Mouse (Mus musculus): ENCODE measurements around the gene Terb2. TPM values are rescaled to one million over a fixed set of nuclear protein-coding genes. Genes with fewer than 3 reads are reported as not detected.

Gene Terb2
- polyA plus RNA-seq, 1 experiment = not detected

- Histone ChIP-seq H3K4me3 (no peak overlapping the region), H3K4me2 (ENCODE audit: low read depth) (no peak overlapping the region), H3K36me3 (ENCODE audit: control insufficient read depth, insufficient read depth) (no peaks in the 10 kb centered on the region), H3K79me2 (ENCODE audit: control insufficient read depth, insufficient read depth) (no peaks in the 10 kb centered on the region), H3ac (ENCODE audit: control insufficient read depth, insufficient read length) (no peak overlapping the region), H3K27me3 (ENCODE audit: control insufficient read depth, insufficient read depth, insufficient read length) (no peaks in the 10 kb centered on the region)
- no peak for TF ChIP-seq TCF3 (IDR thresholded peaks at IDR 0.05; ENCODE audit: insufficient read length, low read depth)
- TF ChIP-seq SRF (IDR thresholded peaks at IDR 0.05; ENCODE audit: control insufficient read depth, insufficient read length, low read depth) = no peak
- no peak for TF ChIP-seq USF1 (IDR thresholded peaks at IDR 0.05; ENCODE audit: low read depth)
- no peak for TF ChIP-seq POLR2A (IDR thresholded peaks at IDR 0.05; ENCODE audit: insufficient read length, low read depth)
- TF ChIP-seq MYOG (IDR thresholded peaks at IDR 0.05; ENCODE audit: control insufficient read depth in 1 of 3, insufficient read depth in 1 of 3, insufficient read length in 2 of 3, low read depth in 2 of 3) = no peak
- no peak for TF ChIP-seq TCF12 (IDR thresholded peaks at IDR 0.05; ENCODE audit: insufficient read depth, poor library complexity, severe bottlenecking)
- no peak for TF ChIP-seq MYOD1 (IDR thresholded peaks at IDR 0.05; ENCODE audit: control insufficient read depth in 1 of 3, insufficient read length in 2 of 3, low read depth in 2 of 3)
- TF ChIP-seq MAX (IDR thresholded peaks at IDR 0.05; ENCODE audit: low read depth) = no peak
Observed at GRCm38 (mm10) chr2:122180051-122180822, 5.8 kb upstream of the Terb2 start.

GRCm38 (mm10) chr2:122185086-122185485, 986 bp upstream of the Terb2 start:
- Histone ChIP-seq H3K4me3 (no peak overlapping the region), H3K27me3 (ENCODE audit: control insufficient read depth, insufficient read depth, insufficient read length) (no peaks in the 10 kb centered on the region), H3K36me3 (ENCODE audit: control insufficient read depth, insufficient read depth) (no peaks in the 10 kb centered on the region), H3K79me2 (ENCODE audit: control insufficient read depth, insufficient read depth) (no peaks in the 10 kb centered on the region), H3ac (ENCODE audit: control insufficient read depth, insufficient read length) (no peak overlapping the region), H3K4me2 (ENCODE audit: low read depth) (no peak overlapping the region)
- no peak for TF ChIP-seq POLR2A (IDR thresholded peaks at IDR 0.05; ENCODE audit: insufficient read length, low read depth)
- no peak for TF ChIP-seq TCF12 (IDR thresholded peaks at IDR 0.05; ENCODE audit: insufficient read depth, poor library complexity, severe bottlenecking)
- TF ChIP-seq MYOG (IDR thresholded peaks at IDR 0.05; ENCODE audit: control insufficient read depth in 1 of 3, insufficient read depth in 1 of 3, insufficient read length in 2 of 3, low read depth in 2 of 3) = no peak
- no peak for TF ChIP-seq POLR2AphosphoS2 (IDR thresholded peaks at IDR 0.05; ENCODE audit: insufficient read length, low read depth)
- TF ChIP-seq TCF3 (IDR thresholded peaks at IDR 0.05; ENCODE audit: insufficient read length, low read depth) = no peak
- TF ChIP-seq CEBPB (IDR thresholded peaks at IDR 0.05; ENCODE audit: insufficient read depth, poor library complexity, severe bottlenecking) = no peak
- no peak for TF ChIP-seq E2F4 (IDR thresholded peaks at IDR 0.05; ENCODE audit: insufficient read depth)
- no peak for TF ChIP-seq REST (IDR thresholded peaks at IDR 0.05; ENCODE audit: insufficient read depth, insufficient read length)
- no peak for TF ChIP-seq MAX (IDR thresholded peaks at IDR 0.05; ENCODE audit: low read depth)
- no peak for TF ChIP-seq MYOD1 (IDR thresholded peaks at IDR 0.05; ENCODE audit: control insufficient read depth in 1 of 3, insufficient read length in 2 of 3, low read depth in 2 of 3)

DNA sequence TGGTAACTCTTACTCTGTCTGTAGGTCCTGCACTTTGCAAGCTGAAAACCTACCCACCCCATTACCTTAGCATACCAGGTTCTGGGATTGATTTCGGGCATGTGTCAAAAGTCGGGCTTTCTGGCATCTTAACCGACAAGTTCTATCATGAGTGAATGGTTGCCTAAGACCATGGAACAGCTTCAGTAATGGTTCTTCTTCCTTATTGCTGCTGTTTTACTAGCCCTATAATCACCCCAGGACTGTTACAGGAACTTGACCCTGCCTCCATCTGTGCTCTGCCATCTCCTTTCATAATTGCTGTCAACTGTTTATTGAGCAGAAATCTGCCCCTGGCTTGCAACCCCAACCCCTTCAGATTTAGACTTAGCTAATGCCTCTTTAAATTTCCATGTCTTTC, 679 bp downstream of the Terb2 start:
- no peak for TF ChIP-seq REST (IDR thresholded peaks at IDR 0.05; ENCODE audit: insufficient read depth, insufficient read length)
- no peak for TF ChIP-seq CEBPB (IDR thresholded peaks at IDR 0.05; ENCODE audit: insufficient read depth, poor library complexity, severe bottlenecking)
- no peak for TF ChIP-seq E2F4 (IDR thresholded peaks at IDR 0.05; ENCODE audit: insufficient read depth)
- no peak for TF ChIP-seq USF1 (IDR thresholded peaks at IDR 0.05; ENCODE audit: low read depth)
- no peak for TF ChIP-seq MAX (IDR thresholded peaks at IDR 0.05; ENCODE audit: low read depth)
- no peak for TF ChIP-seq TCF12 (IDR thresholded peaks at IDR 0.05; ENCODE audit: insufficient read depth, poor library complexity, severe bottlenecking)
- TF ChIP-seq MYOG (IDR thresholded peaks at IDR 0.05; ENCODE audit: control insufficient read depth in 1 of 3, insufficient read depth in 1 of 3, insufficient read length in 2 of 3, low read depth in 2 of 3) = no peak
- TF ChIP-seq SRF (IDR thresholded peaks at IDR 0.05; ENCODE audit: control insufficient read depth, insufficient read length, low read depth) = no peak
- TF ChIP-seq MYOD1 (IDR thresholded peaks at IDR 0.05; ENCODE audit: control insufficient read depth in 1 of 3, insufficient read length in 2 of 3, low read depth in 2 of 3) = no peak
- no peak for TF ChIP-seq POLR2AphosphoS2 (IDR thresholded peaks at IDR 0.05; ENCODE audit: insufficient read length, low read depth)
- TF ChIP-seq POLR2A (IDR thresholded peaks at IDR 0.05; ENCODE audit: insufficient read length, low read depth) = no peak
- H3K4me3 ChIP-seq = no peak overlapping the region
- no peaks in the 10 kb centered on the region for H3K27me3 ChIP-seq (ENCODE audit: control insufficient read depth, insufficient read depth, insufficient read length)
- no peak overlapping the region for H3ac ChIP-seq (ENCODE audit: control insufficient read depth, insufficient read length)
- no peaks in the 10 kb centered on the region for H3K36me3 ChIP-seq (ENCODE audit: control insufficient read depth, insufficient read depth)
- no peak overlapping the region for H3K4me2 ChIP-seq (ENCODE audit: low read depth)
- no peaks in the 10 kb centered on the region for H3K79me2 ChIP-seq (ENCODE audit: control insufficient read depth, insufficient read depth)

DNA sequence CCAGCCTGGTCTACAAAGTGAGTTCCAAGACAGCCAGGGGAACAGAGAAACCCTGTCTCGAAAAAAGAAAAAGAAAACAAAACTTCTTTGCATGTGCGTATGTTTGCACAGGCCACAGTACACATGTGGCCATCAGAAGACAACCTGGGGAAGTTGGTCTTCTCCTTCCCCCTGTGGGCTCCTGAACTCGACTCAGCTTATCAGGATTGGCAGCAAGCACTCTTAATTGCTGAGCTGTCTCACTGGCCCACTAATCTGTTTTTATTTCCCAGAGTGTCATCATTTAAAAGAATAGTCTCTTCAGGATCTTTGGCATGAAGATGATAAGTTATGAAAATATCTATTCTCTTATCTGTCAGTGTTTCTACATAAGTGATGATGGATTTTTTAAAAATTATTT, 5.8 kb downstream of the Terb2 start:
- no peaks in the 10 kb centered on the region for H3K79me2 ChIP-seq (ENCODE audit: control insufficient read depth, insufficient read depth)
- H3K27me3 ChIP-seq (ENCODE audit: control insufficient read depth, insufficient read depth, insufficient read length) = no peaks in the 10 kb centered on the region
- no peak overlapping the region for H3K4me3 ChIP-seq
- H3K36me3 ChIP-seq (ENCODE audit: control insufficient read depth, insufficient read depth) = no peaks in the 10 kb centered on the region
- TF ChIP-seq TCF3 (IDR thresholded peaks at IDR 0.05; ENCODE audit: insufficient read length, low read depth) (no peak), SRF (IDR thresholded peaks at IDR 0.05; ENCODE audit: control insufficient read depth, insufficient read length, low read depth) (no peak), REST (IDR thresholded peaks at IDR 0.05; ENCODE audit: insufficient read depth, insufficient read length) (no peak), POLR2AphosphoS2 (IDR thresholded peaks at IDR 0.05; ENCODE audit: insufficient read length, low read depth) (no peak), USF1 (IDR thresholded peaks at IDR 0.05; ENCODE audit: low read depth) (no peak), MAX (IDR thresholded peaks at IDR 0.05; ENCODE audit: low read depth) (no peak), CEBPB (IDR thresholded peaks at IDR 0.05; ENCODE audit: insufficient read depth, poor library complexity, severe bottlenecking) (no peak), TCF12 (IDR thresholded peaks at IDR 0.05; ENCODE audit: insufficient read depth, poor library complexity, severe bottlenecking) (no peak), E2F4 (IDR thresholded peaks at IDR 0.05; ENCODE audit: insufficient read depth) (no peak)
- no peak overlapping the region for H3ac ChIP-seq (ENCODE audit: control insufficient read depth, insufficient read length)
- no peak overlapping the region for H3K4me2 ChIP-seq (ENCODE audit: low read depth)

All from myocyte (in vitro differentiated cells).